In genomic region chr5:148700240-148700639, GRCm38 (mm10) we compare ENCODE assay signal across 16 mouse cellular contexts.
A peak's percentile ranks its signal among the peaks of the same experiment; 100 is the strongest.
DNase-seq lines count a peak whose midpoint lies in the region; ATAC-seq and TF ChIP-seq lines count a peak whose summit lies in the region.
"Had no signal": no experiment of that assay in that cellular context is flagged by ENCODE, and none has a peak within 500 bp of the region (broad histone marks: within the 10 kb centered on the region; RNA-seq: fewer than 3 reads in every experiment).

No protein-coding gene starts in this region.

- H3K27ac ChIP-seq in kidney, embryonic 14.5 days (ENCODE audit: low read depth, low read length): 0 out of 2 replicates have a peak overlapping the region, but pooled peaks have one; percentile 24
- H3K27ac ChIP-seq in gastrocnemius, adult 2 months: no peak overlapping the region; the same call in 1 of the 2 replicates
- H3K27ac ChIP-seq: limb, embryonic 12.5 days had no signal

- no peak for DNase-seq in kidney, adult 18-20 months
- peak; percentile 44 to 54 for DNase-seq in spleen, postnatal 36 days (ENCODE audit: low spot score in 2 of 2)
- no peak for DNase-seq in spleen, postnatal 14 days (ENCODE audit: low spot score in 2 of 2)
- no peak for DNase-seq in cerebellum, postnatal 10 days
- DNase-seq in gastrocnemius, adult 2 months: no peak
- DNase-seq in urinary bladder, adult 18-20 months (ENCODE audit: low spot score in 2 of 2): no peak
- DNase-seq: adrenal gland, postnatal 14 days; forebrain, postnatal 0 days; gastrocnemius, postnatal 14 days; heart, postnatal 14 days; lung, postnatal 14 days; right cerebral cortex, postnatal 14 days had no signal

- intact Hi-C loops in gastrocnemius, adult 2 months (cut with DNase I): no loop called here

- no peak for ATAC-seq in kidney, embryonic 14.5 days (ENCODE audit: low FRiP score, low TSS enrichment)
- ATAC-seq in granulocyte monocyte progenitor cell, adult 5-6 weeks (replicated peaks; ENCODE audit: poor library complexity, severe bottlenecking): peak; percentile 81
- ATAC-seq: midbrain, embryonic 16.5 days had no signal

- no peak overlapping the region for H3K4me2 ChIP-seq in kidney, embryonic 14.5 days (replicated peaks; ENCODE audit: low read depth, low read length)
- H3K4me2 ChIP-seq: limb, embryonic 12.5 days had no signal

- TF ChIP-seq CTCF in gastrocnemius, adult 2 months (IDR thresholded peaks at IDR 0.05): no peak

- no peaks in the 10 kb centered on the region for H3K4me1 ChIP-seq in kidney, embryonic 14.5 days (ENCODE audit: control insufficient read depth, insufficient read depth, low read length)

- 64% methylated on average over 5 of the region's 5 CpGs for WGBS in kidney, embryonic 14.5 days

- H3K9ac ChIP-seq in kidney, embryonic 14.5 days (ENCODE audit: low read depth, low read length): no peak overlapping the region
- H3K9ac ChIP-seq: forebrain, postnatal 0 days; limb, embryonic 12.5 days had no signal

- no peak overlapping the region for H3K4me3 ChIP-seq in kidney, embryonic 14.5 days (ENCODE audit: low read length)
- H3K4me3 ChIP-seq in gastrocnemius, adult 2 months: no peak overlapping the region
- H3K4me3 ChIP-seq: limb, embryonic 12.5 days had no signal

- H3K27me3 ChIP-seq in kidney, embryonic 14.5 days (ENCODE audit: control insufficient read depth, insufficient read depth, low read length): no peaks in the 10 kb centered on the region
- H3K27me3 ChIP-seq: limb, embryonic 12.5 days had no signal

- H3K36me3 ChIP-seq in kidney, embryonic 14.5 days (ENCODE audit: control insufficient read depth, insufficient read depth, low read length): no peaks in the 10 kb centered on the region
- H3K36me3 ChIP-seq: limb, embryonic 12.5 days had no signal

- no peaks in the 10 kb centered on the region for H3K9me3 ChIP-seq in kidney, embryonic 14.5 days (ENCODE audit: control insufficient read depth, low read length)
- H3K9me3 ChIP-seq: limb, embryonic 12.5 days had no signal

Comparison
In these comparisons a context has a peak if more than half of its experiments do, and no peak if none do; other contexts are left out.
1. DNase-seq: peak in spleen, postnatal 36 days (2 of 2); none in kidney, adult 18-20 months (single experiment), spleen, postnatal 14 days (0 of 2), cerebellum, postnatal 10 days (0 of 2), gastrocnemius, adult 2 months (single experiment) and urinary bladder, adult 18-20 months (0 of 2).